Mouse (Mus musculus) lung, embryonic 16.5 days (tissue): ENCODE results near the gene Ttll11. TPM values are rescaled to one million over a fixed set of nuclear protein-coding genes. Genes with fewer than 3 reads are reported as not detected.

Source experiments
- ATAC-seq: fragments of 200-750 bp; cut with Nextera tagmentation; 2 replicates; pipeline ENCODE4 v1.8.0; 2017; ENCODE audit warnings: low read depth, mild to moderate bottlenecking, moderate library complexity
- H3K27ac ChIP-seq: fragments of 300-500 bp; sonication (generic); 2 replicates; pipeline ENCODE4 v1.5.1; 2014; ENCODE audit warnings: mild to moderate bottlenecking, control low read depth, low read length
- H3K27me3 ChIP-seq: fragments of 300-500 bp; sonication (generic); 2 replicates; pipeline ENCODE4 v1.6.1; 2014; ENCODE audit warnings: low read depth, low read length, mixed read lengths; ENCODE audit not compliant: control insufficient read depth, insufficient read depth
- H3K36me3 ChIP-seq: fragments of 300-500 bp; sonication (generic); 2 replicates; pipeline ENCODE4 v1.6.1; 2014; ENCODE audit warnings: low read length; ENCODE audit not compliant: control insufficient read depth, insufficient read depth
- H3K4me1 ChIP-seq: fragments of 300-500 bp; sonication (generic); replicated peaks from 2 replicates; pipeline ENCODE4 v1.6.1; 2014; ENCODE audit warnings: low read length, mixed read lengths; ENCODE audit not compliant: control insufficient read depth, insufficient read depth
- H3K4me2 ChIP-seq: fragments of 300-500 bp; sonication (generic); 2 replicates; pipeline ENCODE4 v1.6.1; 2014; ENCODE audit warnings: low read depth, low read length, control low read depth
- H3K4me3 ChIP-seq: fragments of 300-500 bp; sonication (generic); 2 replicates; pipeline ENCODE4 v1.5.1; 2014; ENCODE audit warnings: mild to moderate bottlenecking, low read length, control low read depth
- H3K9ac ChIP-seq: fragments of 300-500 bp; sonication (generic); 2 replicates; pipeline ENCODE4 v1.6.1; 2014; ENCODE audit warnings: low read length, control low read depth
- H3K9me3 ChIP-seq: fragments of 300-500 bp; sonication (generic); 2 replicates; pipeline ENCODE4 v1.6.1; 2016; ENCODE audit warnings: low read length; ENCODE audit not compliant: control insufficient read depth
- WGBS: fragments of 180-500 bp; shearing (Covaris S2); extraction: QIAGEN DNeasy Blood & Tissue Kit; methylation state at CpG from one replicate; pipeline ENCODE4 v1.1.7; 2014; 5-methylcytosine and 5-hydroxymethylcytosine counted together
- polyA plus RNA-seq: library from polyadenylated mRNA; unstranded; fragments of >200 nt; fragmentation: Nextera tagmentation; extraction: Ambion mirVana; gene quantifications from 2 replicates; pipeline ENCODE4 v1.2.1, GENCODE M21; 2015

Gene Ttll11
- polyA plus RNA-seq, 1 experiment from 2014 or later, result 0.55 TPM

- Histone ChIP-seq H3K4me2 (no peak overlapping the region), H3K9ac (no peak overlapping the region), H3K27ac (no peak overlapping the region), H3K27me3 (no peaks in the 10 kb centered on the region), H3K9me3 (no peaks in the 10 kb centered on the region), H3K4me1 (no peaks in the 10 kb centered on the region), H3K4me3 (no peak overlapping the region), H3K36me3 (no peaks in the 10 kb centered on the region)
- WGBS, result 39% methylated on average over 14 of the region's 14 CpGs
- ATAC-seq, result no peak
Observed at GRCm38 (mm10) chr2:35811801-35812560, 167.7 kb downstream of the Ttll11 start.

DNA sequence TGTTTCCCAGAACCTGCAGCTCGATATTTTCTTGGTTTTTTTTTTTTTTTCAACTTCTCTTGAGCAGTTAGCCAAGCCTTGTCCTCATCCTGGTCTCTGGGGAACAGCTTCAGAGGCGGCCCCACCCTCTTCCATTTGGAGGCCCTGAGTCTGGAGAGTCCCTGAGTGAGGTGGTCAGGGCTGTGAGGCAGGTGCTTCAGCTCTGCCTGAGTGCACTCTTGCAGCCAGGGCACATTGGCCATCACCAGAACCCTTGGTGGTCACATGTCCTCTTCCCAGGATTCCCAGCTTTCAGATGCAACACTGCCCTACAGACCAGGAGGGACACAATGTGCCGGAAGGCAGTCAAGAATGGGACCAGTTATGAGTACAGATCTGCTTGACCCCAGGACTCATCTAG lies 169.7 kb downstream of the Ttll11 start:
- H3K9me3 ChIP-seq, result no peaks in the 10 kb centered on the region
- ATAC-seq, result no peak
- no peak overlapping the region for H3K4me3 ChIP-seq
- H3K27ac ChIP-seq, result no peak overlapping the region
- H3K4me2 ChIP-seq, result no peak overlapping the region
- H3K4me1 ChIP-seq, result no peaks in the 10 kb centered on the region
- H3K36me3 ChIP-seq, result no peaks in the 10 kb centered on the region
- H3K27me3 ChIP-seq, result no peaks in the 10 kb centered on the region
- 66% methylated on average over 3 of the region's 3 CpGs for WGBS
- H3K9ac ChIP-seq, result no peak overlapping the region

- Histone ChIP-seq H3K27me3 (no peaks in the 10 kb centered on the region), H3K9ac (no peak overlapping the region), H3K4me2 (no peak overlapping the region), H3K27ac (no peak overlapping the region), H3K36me3 (no peaks in the 10 kb centered on the region), H3K4me1 (no peaks in the 10 kb centered on the region), H3K4me3 (no peak overlapping the region), H3K9me3 (no peaks in the 10 kb centered on the region)
- no peak for ATAC-seq
- 14% methylated on average over 3 of the region's 3 CpGs for WGBS
Observed at GRCm38 (mm10) chr2:35809141-35809540, 170.6 kb downstream of the Ttll11 start.

DNA sequence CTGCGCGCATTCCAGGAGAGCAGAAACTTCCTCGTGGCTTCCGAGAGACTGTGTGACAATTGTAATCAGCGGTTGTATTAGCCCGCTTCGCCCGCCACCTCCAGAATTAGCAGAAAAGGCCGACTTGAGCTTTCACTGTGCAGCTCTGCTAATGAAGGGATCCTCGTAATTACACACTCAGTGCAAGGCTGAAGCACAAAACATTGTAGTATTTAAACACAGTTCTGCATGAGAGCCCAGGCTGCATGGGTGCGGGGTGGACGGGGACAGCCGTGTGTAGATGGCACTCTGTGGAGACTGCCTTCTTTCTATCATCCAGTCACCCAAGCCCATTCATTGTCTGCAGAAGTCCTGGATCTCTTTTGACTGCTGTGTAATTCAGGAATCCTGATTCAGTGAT lies 173.8 kb downstream of the Ttll11 start:
- no peak for ATAC-seq
- Histone ChIP-seq H3K27ac (no peak overlapping the region), H3K4me1 (no peaks in the 10 kb centered on the region), H3K9ac (no peak overlapping the region), H3K36me3 (no peaks in the 10 kb centered on the region), H3K9me3 (no peaks in the 10 kb centered on the region), H3K4me3 (no peak overlapping the region), H3K4me2 (no peak overlapping the region), H3K27me3 (no peaks in the 10 kb centered on the region)
- 70% methylated on average over 13 of the region's 13 CpGs for WGBS

- 82% methylated on average over 11 of the region's 11 CpGs for whole genome bisulfite sequencing
- Histone ChIP-seq H3K4me1 (no peaks in the 10 kb centered on the region), H3K36me3 (no peaks in the 10 kb centered on the region), H3K9me3 (no peaks in the 10 kb centered on the region), H3K9ac (no peak overlapping the region), H3K27me3 (no peaks in the 10 kb centered on the region), H3K4me2 (no peak overlapping the region), H3K4me3 (no peak overlapping the region), H3K27ac (no peak overlapping the region)
- ATAC-seq, result no peak
Observed at GRCm38 (mm10) chr2:35803095-35803494, 176.6 kb downstream of the Ttll11 start.

GRCm38 (mm10) chr2:35801759-35802158 lies 178.0 kb downstream of the Ttll11 start:
- no peak overlapping the region for H3K27ac ChIP-seq
- 100% methylated on average over 2 of the region's 2 CpGs for WGBS
- no peaks in the 10 kb centered on the region for H3K9me3 ChIP-seq
- no peak overlapping the region for H3K4me2 ChIP-seq
- H3K4me1 ChIP-seq, result no peaks in the 10 kb centered on the region
- no peaks in the 10 kb centered on the region for H3K36me3 ChIP-seq
- no peak overlapping the region for H3K9ac ChIP-seq
- ATAC-seq, result no peak
- H3K27me3 ChIP-seq, result no peaks in the 10 kb centered on the region
- H3K4me3 ChIP-seq, result no peak overlapping the region

- Histone ChIP-seq H3K9me3 (no peaks in the 10 kb centered on the region), H3K9ac (no peak overlapping the region), H3K36me3 (no peaks in the 10 kb centered on the region), H3K4me1 (no peaks in the 10 kb centered on the region), H3K27ac (no peak overlapping the region), H3K27me3 (no peaks in the 10 kb centered on the region), H3K4me3 (no peak overlapping the region), H3K4me2 (no peak overlapping the region)
- WGBS, result 72% methylated on average over 6 of the region's 6 CpGs
- ATAC-seq, result no peak
Observed at GRCm38 (mm10) chr2:35799073-35799472, 180.6 kb downstream of the Ttll11 start.

GRCm38 (mm10) chr2:35797998-35798397 lies 181.7 kb downstream of the Ttll11 start:
- Histone ChIP-seq H3K9ac (no peak overlapping the region), H3K4me1 (no peaks in the 10 kb centered on the region), H3K4me3 (no peak overlapping the region), H3K27me3 (no peaks in the 10 kb centered on the region), H3K27ac (no peak overlapping the region), H3K4me2 (no peak overlapping the region), H3K9me3 (no peaks in the 10 kb centered on the region), H3K36me3 (no peaks in the 10 kb centered on the region)
- ATAC-seq, result no peak
- WGBS, result 36% methylated on average over 8 of the region's 8 CpGs

DNA sequence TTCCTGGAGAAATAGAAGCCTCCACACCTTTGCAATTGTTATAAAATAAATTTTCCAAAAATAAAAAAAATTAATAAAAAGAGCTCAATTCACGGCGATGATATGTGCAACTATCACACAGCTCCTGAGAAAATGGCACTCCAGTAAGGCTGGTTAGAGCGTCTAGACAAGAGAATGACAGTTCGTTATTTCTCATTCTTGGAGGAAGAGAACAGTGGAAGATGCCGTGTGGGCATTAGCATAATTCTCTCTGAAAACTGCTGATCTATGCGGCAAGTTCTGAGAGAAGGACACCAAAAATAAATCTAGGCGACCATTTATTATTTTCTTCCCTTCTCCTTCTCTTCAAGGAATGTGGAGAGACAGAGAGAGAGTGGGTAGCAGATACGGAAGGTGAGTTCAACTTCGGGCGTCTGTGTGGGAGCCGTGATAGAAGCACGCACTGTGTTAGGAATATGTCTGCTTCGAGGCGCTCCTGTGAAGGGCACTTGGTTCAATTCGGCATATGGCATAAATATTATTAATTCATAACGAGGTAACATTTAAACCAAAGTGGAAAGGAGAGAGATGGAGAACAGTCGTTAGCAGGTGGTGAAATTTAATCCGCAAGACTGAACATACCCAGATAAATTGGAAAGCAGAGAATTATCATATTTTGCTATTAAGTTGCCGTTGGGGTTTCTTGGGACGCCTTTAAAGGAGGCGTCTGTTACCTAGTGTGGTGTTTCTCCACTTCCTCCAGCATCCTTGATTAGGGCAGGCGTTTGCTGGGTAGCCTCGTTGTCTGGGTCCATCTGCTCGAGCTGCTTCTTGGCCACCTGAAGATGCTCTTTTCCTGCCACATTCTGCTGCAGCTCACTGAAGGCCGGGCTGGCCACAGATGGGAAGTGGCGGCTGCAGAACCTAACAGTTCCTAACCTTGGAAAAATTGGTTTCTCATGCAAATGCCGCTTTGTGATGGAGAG lies 190.1 kb downstream of the Ttll11 start:
- WGBS, result 77% methylated on average over 27 of the region's 27 CpGs
- H3K36me3 ChIP-seq, result no peaks in the 10 kb centered on the region
- H3K4me3 ChIP-seq, result no peak overlapping the region
- H3K9me3 ChIP-seq, result no peaks in the 10 kb centered on the region
- H3K4me1 ChIP-seq, result no peaks in the 10 kb centered on the region
- no peak overlapping the region for H3K9ac ChIP-seq
- H3K4me2 ChIP-seq, result no peak overlapping the region
- ATAC-seq, result no peak
- H3K27ac ChIP-seq, result no peak overlapping the region
- no peaks in the 10 kb centered on the region for H3K27me3 ChIP-seq
